Mouse (Mus musculus) adrenal gland (tissue): ENCODE results near the gene Pafah1b3.

Source experiments
- intact Hi-C: fragments of 180-260 bp; cut with DNase I; formaldehyde crosslinking; loops from one replicate; pipeline ENCODE4 v1.15.1; 2025

Gene Pafah1b3

GRCm38 (mm10) chr7:25282731-25283211, 15.0 kb downstream of the Pafah1b3 start:
- intact Hi-C loops, result no loop called here

- intact Hi-C loops, result no loop called here
Measured at GRCm38 (mm10) chr7:25281734-25282601, 15.8 kb downstream of the Pafah1b3 start.

GRCm38 (mm10) chr7:25281166-25281733, 16.5 kb downstream of the Pafah1b3 start:
- intact Hi-C loops, result no loop called here

DNA sequence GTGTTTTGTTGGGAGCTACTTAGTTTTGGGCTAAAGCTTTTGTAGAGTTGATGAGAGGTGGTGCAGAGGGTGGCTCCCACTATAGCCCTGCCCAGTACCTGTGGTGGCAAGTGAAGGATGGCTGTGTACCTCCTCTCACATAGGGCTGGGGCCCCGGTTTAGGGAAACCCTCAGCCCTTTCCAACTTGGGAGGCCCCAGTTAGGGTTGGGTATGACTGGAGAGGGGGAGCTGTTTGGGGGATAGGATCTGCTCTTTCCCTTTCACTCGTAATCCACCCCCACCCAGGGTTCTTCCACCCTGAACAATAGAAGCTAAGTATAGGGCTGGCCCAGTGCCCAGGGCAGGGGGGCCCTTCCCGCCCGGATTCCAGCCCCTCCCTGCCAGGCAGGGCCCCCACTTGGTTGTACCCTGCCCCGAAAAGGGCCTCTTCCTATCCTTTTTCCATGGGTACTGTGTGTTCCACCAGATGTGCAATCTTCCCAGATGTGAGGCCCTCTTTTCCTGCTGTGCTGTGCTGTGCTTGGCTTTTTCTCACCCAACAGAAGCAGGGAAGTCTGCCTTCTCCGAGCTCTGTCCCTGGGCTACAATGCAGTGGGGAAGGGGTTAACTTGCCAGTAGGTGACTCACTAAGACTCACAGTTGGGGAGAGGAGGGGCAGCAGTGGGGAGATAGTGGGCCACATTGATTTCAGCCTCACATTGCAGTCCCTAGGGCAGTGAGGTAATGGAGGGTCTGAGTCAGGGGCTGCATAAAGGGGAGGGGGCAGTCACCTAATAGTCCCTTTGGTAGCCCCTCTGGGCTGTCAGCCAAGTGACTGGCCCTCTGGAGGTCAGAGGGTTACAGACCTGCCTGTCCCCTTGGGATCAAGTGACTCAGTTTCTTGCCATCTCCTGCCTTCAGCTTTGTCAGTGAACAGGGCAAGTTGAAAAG, 17.7 kb downstream of the Pafah1b3 start:
- intact Hi-C loops, result no loop called here

- intact Hi-C loops, result no loop called here
Measured at GRCm38 (mm10) chr7:25279076-25279860, 18.5 kb downstream of the Pafah1b3 start.

- intact Hi-C loops, result loop anchor here (1.0 kb wide), 1 partner anchor 39 kb away; no protein-coding TSS in a partner anchor
Measured at GRCm38 (mm10) chr7:25278341-25279075, 19.3 kb downstream of the Pafah1b3 start.

- intact Hi-C loops, result loop anchor here (1.0 kb wide), 1 partner anchor 39 kb away; no protein-coding TSS in a partner anchor
Measured at GRCm38 (mm10) chr7:25277998-25278340, 19.8 kb downstream of the Pafah1b3 start.

- intact Hi-C loops, result no loop called here
Measured at GRCm38 (mm10) chr7:25277405-25277804, 20.4 kb downstream of the Pafah1b3 start.

- intact Hi-C loops, result no loop called here
Measured at GRCm38 (mm10) chr7:25275555-25276298, 22.1 kb downstream of the Pafah1b3 start.

- intact Hi-C loops, result no loop called here
Measured at GRCm38 (mm10) chr7:25274996-25275395, 22.8 kb downstream of the Pafah1b3 start.

- intact Hi-C loops, result no loop called here
Measured at GRCm38 (mm10) chr7:25274571-25274970, 23.2 kb downstream of the Pafah1b3 start.

DNA sequence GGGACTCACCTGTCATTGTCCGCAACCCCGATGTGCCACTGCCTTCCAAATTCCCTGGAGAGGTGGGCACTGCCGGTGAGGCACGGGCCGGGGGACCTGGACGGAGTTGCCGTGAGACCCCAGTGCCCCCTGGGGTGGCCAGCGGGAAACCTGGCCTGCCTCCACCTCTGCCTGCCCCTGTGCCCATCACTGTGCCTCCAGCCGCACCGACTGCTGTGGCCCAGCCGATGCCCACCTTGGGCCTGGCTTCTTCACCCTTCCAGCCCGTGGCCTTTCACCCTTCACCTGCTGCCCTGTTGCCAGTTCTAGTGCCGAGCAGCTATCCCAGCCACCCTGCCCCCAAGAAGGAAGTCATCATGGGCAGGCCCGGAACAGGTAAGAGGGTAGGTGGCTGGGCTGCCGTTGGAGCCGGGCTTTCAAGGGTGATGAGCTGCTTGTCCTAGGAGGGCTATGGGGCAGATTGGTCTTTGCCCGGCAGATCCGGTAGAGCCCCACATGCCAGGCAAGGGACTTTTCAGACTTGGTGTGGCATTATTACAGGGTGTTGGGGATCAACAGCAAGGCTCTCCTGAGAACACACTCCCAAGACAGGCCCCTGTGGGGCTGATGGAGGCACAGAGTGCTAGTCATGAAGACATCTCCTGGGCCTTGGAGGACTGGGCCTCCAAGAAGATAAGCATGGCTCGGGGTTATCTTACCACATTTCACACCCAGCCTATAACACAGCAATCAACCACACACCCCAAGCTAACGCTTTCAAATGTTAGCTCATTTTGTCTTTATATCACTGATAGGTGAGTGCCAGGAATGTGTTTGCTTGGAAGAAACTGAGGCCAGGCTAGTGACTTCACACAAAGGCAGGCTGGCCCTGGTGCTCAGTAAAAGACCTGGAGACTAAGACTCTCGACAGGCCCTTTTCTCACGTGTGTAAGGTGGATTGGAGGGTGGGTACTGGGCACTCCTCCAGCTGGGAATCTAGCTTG, 24.2 kb downstream of the Pafah1b3 start:
- intact Hi-C loops, result no loop called here

GRCm38 (mm10) chr7:25272445-25273258, 25.1 kb downstream of the Pafah1b3 start:
- intact Hi-C loops, result no loop called here

DNA sequence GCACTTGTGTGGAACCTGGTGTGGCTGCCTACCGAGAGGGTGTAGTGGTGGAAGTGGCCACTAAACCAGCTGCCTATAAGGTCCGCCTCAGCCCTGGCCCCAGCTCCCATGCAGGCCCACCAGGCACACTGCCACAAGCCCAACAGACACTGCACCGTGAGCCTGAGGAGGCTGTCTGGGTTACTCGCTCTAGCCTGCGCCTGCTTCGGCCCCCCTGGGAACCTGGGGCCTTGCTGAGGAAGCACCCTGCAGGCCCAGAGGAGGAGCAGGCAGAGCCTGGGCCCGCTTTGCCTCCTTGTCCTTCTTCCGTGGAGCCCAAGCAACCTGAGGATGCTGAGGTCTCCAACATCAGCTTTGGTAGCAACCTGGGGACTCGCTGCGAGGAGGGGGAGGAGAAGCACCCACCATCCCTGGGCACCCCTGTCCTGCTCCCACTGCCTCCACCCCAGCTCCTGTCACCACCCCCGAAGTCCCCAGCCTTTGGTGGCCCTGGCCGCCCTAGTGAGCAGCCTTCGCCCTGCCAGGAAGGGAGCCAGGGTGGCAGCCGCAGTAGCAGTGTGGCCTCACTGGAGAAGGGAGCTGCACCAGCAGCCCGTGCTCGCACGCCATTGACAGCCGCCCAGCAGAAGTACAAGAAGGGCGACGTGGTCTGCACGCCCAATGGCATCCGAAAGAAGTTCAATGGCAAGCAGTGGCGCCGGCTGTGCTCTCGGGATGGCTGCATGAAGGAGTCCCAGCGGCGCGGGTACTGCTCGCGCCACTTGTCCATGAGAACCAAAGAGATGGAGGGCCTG, 25.9 kb downstream of the Pafah1b3 start:
- intact Hi-C loops, result no loop called here

- intact Hi-C loops, result no loop called here
Measured at GRCm38 (mm10) chr7:25270652-25271633, 26.8 kb downstream of the Pafah1b3 start.
